Mouse (Mus musculus): ENCODE data around the gene Rbpj.

DNA sequence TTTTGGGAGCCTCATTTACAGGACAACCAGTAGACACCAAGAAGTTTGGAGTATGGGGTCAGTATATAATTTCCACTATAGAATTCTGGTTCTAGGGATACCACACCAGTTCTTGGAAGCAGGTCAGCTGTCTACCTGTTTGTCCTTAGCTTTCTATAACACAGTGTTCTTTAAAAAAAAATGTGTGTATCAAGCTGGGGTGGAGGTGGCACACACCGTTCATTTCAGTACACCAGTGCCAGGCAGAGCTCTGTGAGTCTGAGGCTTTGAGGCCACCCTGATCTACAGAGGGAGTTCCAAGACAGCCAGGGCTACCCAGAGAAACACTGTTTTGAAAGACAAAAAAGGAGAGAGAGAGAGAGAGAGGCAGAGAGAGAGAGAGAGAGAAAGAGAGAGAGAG is 87.3 kb downstream of the Rbpj start:
- TF ChIP-seq CTCF (IDR thresholded peaks at IDR 0.05; ENCODE audit: low read depth) (no peak), EP300 (IDR thresholded peaks at IDR 0.05; ENCODE audit: low read depth) (no peak)
